Mouse (Mus musculus) liver, postnatal 0 days (tissue): Measurements from ENCODE around the gene Eva1b. TPM values are rescaled to one million over a fixed set of nuclear protein-coding genes. Genes with fewer than 3 reads are reported as not detected.
A peak's percentile ranks its signal among the peaks of the same experiment; 100 is the strongest.

Source experiments
- ATAC-seq: fragments of 200-750 bp; cut with Nextera tagmentation; 2 replicates; pipeline ENCODE4 v1.8.0; 2017; ENCODE audit warnings: mild to moderate bottlenecking, moderate library complexity
- DNase-seq: peaks from one replicate; pipeline ENCODE4 v3.0.0-alpha.2; 2016
- H3K27ac ChIP-seq: fragments of 300-500 bp; sonication (generic); 2 replicates; pipeline ENCODE4 v1.5.1; 2014; ENCODE audit warnings: antibody characterized with exemption, moderate library complexity, mild to moderate bottlenecking, low read depth
- H3K27me3 ChIP-seq: fragments of 300-500 bp; sonication (generic); 2 replicates; pipeline ENCODE4 v1.6.1; 2014; ENCODE audit warnings: low read length, control low read depth, mixed read lengths; ENCODE audit not compliant: insufficient read depth
- H3K36me3 ChIP-seq: fragments of 300-500 bp; sonication (generic); replicated peaks from 2 replicates; pipeline ENCODE4 v1.6.1; 2014; ENCODE audit warnings: mild to moderate bottlenecking, control low read depth, low read length, moderate library complexity, mixed read lengths; ENCODE audit not compliant: insufficient read depth
- H3K4me1 ChIP-seq: fragments of 300-500 bp; sonication (generic); 2 replicates; pipeline ENCODE4 v1.6.1; 2014; ENCODE audit warnings: antibody characterized with exemption, mild to moderate bottlenecking, control low read depth; ENCODE audit not compliant: insufficient read depth
- H3K4me2 ChIP-seq: fragments of 300-500 bp; sonication (generic); 2 replicates; pipeline ENCODE4 v1.6.1; 2014; ENCODE audit warnings: low read depth, mild to moderate bottlenecking, low read length, moderate library complexity, mixed read lengths
- H3K4me3 ChIP-seq: fragments of 300-500 bp; sonication (generic); 2 replicates; pipeline ENCODE4 v1.5.1; 2014; ENCODE audit warnings: low read depth, low read length
- H3K9ac ChIP-seq: fragments of 300-500 bp; sonication (generic); replicated peaks from 2 replicates; pipeline ENCODE4 v1.6.1; 2014; ENCODE audit warnings: mild to moderate bottlenecking, moderate library complexity
- H3K9me3 ChIP-seq: fragments of 300-500 bp; sonication (generic); 2 replicates; pipeline ENCODE4 v1.6.1; 2016; ENCODE audit warnings: mild to moderate bottlenecking, control low read depth, low read length, mixed read lengths
- CTCF ChIP-seq: sonication (generic); IDR thresholded peaks from 2 replicates; pipeline ENCODE4 v1.5.1; 2016; ENCODE audit warnings: antibody characterized with exemption, low read depth
- EP300 ChIP-seq: IDR thresholded peaks from 2 replicates; pipeline ENCODE4 v1.6.1; 2016; ENCODE audit warnings: antibody characterized with exemption, low read depth, mild to moderate bottlenecking
- WGBS: fragments of 180-500 bp; shearing (Covaris S2); extraction: QIAGEN DNeasy Blood & Tissue Kit; methylation state at CpG from one replicate; pipeline ENCODE4 v1.1.7; 2014; ENCODE audit not compliant: insufficient replicate concordance; 5-methylcytosine and 5-hydroxymethylcytosine counted together
- polyA plus RNA-seq: library from polyadenylated mRNA; unstranded; fragments of >200 nt; fragmentation: Nextera tagmentation; extraction: Ambion mirVana; gene quantifications from 2 replicates; pipeline ENCODE4 v1.2.1, GENCODE M21; 2015

Eva1b gene
- polyA plus RNA-seq, 1 experiment from 2014 or later, result 17.7 TPM

GRCm38 (mm10) chr4:126150297-126150948 is 2.9 kb downstream of the Eva1b start:
- 48% methylated on average over 16 of the region's 16 CpGs for WGBS
- peaks cover 12% of the 10 kb centered on the region for H3K27me3 ChIP-seq
- no peak overlapping the region for H3K4me3 ChIP-seq
- ATAC-seq (peak; percentile 26; the same call in 1 of the 2 replicates), DNase-seq (peak; percentile 48)
- H3K36me3 ChIP-seq, result 0 out of 2 replicates have a peak, but pooled peaks cover 3% of the 10 kb centered on the region
- H3K9ac ChIP-seq, result no peak overlapping the region
- 0 out of 2 replicates have a peak overlapping the region, but pooled peaks have one; percentile 11 for H3K27ac ChIP-seq
- peak overlapping the region; percentile 84 for H3K4me2 ChIP-seq
- no peak for TF ChIP-seq CTCF
- no peak for TF ChIP-seq EP300
- H3K4me1 ChIP-seq, result peaks cover 16% of the 10 kb centered on the region
- H3K9me3 ChIP-seq, result no peaks in the 10 kb centered on the region

- TF ChIP-seq CTCF, result no peak
- no peak for TF ChIP-seq EP300
- DNase-seq, result no peak
- H3K27ac ChIP-seq, result no peak overlapping the region
- WGBS, result 74% methylated on average over 6 of the region's 6 CpGs
- H3K27me3 ChIP-seq, result peaks cover 12% of the 10 kb centered on the region
- H3K9me3 ChIP-seq, result no peaks in the 10 kb centered on the region
- peaks cover 21% of the 10 kb centered on the region for H3K4me1 ChIP-seq
- H3K9ac ChIP-seq, result no peak overlapping the region
- no peak overlapping the region for H3K4me3 ChIP-seq
- no peak for ATAC-seq
- peak overlapping the region; percentile 3; the same call in 1 of the 2 replicates for H3K4me2 ChIP-seq
- H3K36me3 ChIP-seq, result 0 out of 2 replicates have a peak, but pooled peaks cover 3% of the 10 kb centered on the region
These were observed 3.4 kb downstream of the Eva1b start for GRCm38 (mm10) chr4:126150949-126151320.

GRCm38 (mm10) chr4:126151701-126152440 is 4.3 kb downstream of the Eva1b start:
- Histone ChIP-seq H3K27me3 (peaks cover 12% of the 10 kb centered on the region), H3K27ac (no peak overlapping the region), H3K36me3 (0 out of 2 replicates have a peak, but pooled peaks cover 3% of the 10 kb centered on the region), H3K4me1 (peaks cover 26% of the 10 kb centered on the region), H3K9ac (no peak overlapping the region), H3K4me2 (no peak overlapping the region), H3K4me3 (no peak overlapping the region), H3K9me3 (no peaks in the 10 kb centered on the region)
- DNase-seq, result no peak
- TF ChIP-seq CTCF, result no peak
- TF ChIP-seq EP300, result no peak
- 80% methylated on average over 16 of the region's 16 CpGs for WGBS
- ATAC-seq, result no peak

- Histone ChIP-seq H3K4me2 (no peak overlapping the region), H3K4me3 (no peak overlapping the region), H3K27me3 (peaks cover 12% of the 10 kb centered on the region), H3K36me3 (0 out of 2 replicates have a peak, but pooled peaks cover 3% of the 10 kb centered on the region), H3K27ac (no peak overlapping the region), H3K9me3 (no peaks in the 10 kb centered on the region), H3K4me1 (peaks cover 26% of the 10 kb centered on the region), H3K9ac (no peak overlapping the region)
- ATAC-seq (no peak), DNase-seq (no peak)
- no peak for TF ChIP-seq CTCF
- TF ChIP-seq EP300, result no peak
- WGBS, result 49% methylated on average over 14 of the region's 14 CpGs
These were observed 5.3 kb downstream of the Eva1b start for GRCm38 (mm10) chr4:126152864-126153263.

- H3K9me3 ChIP-seq, result no peaks in the 10 kb centered on the region
- 18% methylated on average over 4 of the region's 4 CpGs for WGBS
- peaks cover 21% of the 10 kb centered on the region for H3K4me1 ChIP-seq
- DNase-seq, result no peak
- TF ChIP-seq CTCF, result no peak
- TF ChIP-seq EP300, result no peak
- 0 out of 2 replicates have a peak, but pooled peaks cover 3% of the 10 kb centered on the region for H3K36me3 ChIP-seq
- no peak for ATAC-seq
- H3K4me3 ChIP-seq, result no peak overlapping the region
- H3K4me2 ChIP-seq, result no peak overlapping the region
- H3K27ac ChIP-seq, result peak overlapping the region; percentile 76
- H3K27me3 ChIP-seq, result no peaks in the 10 kb centered on the region
- H3K9ac ChIP-seq, result no peak overlapping the region
These were observed 7.6 kb downstream of the Eva1b start for GRCm38 (mm10) chr4:126155183-126155582.

GRCm38 (mm10) chr4:126155869-126156268 is 8.3 kb downstream of the Eva1b start:
- H3K9ac ChIP-seq, result no peak overlapping the region
- H3K27me3 ChIP-seq, result no peaks in the 10 kb centered on the region
- peaks cover 18% of the 10 kb centered on the region for H3K4me1 ChIP-seq
- H3K4me2 ChIP-seq, result no peak overlapping the region
- peak overlapping the region; percentile 76 for H3K27ac ChIP-seq
- no peaks in the 10 kb centered on the region for H3K9me3 ChIP-seq
- ATAC-seq (peak; percentile 75), DNase-seq (no peak)
- no peak overlapping the region for H3K4me3 ChIP-seq
- no peak for TF ChIP-seq EP300
- TF ChIP-seq CTCF, result no peak
- H3K36me3 ChIP-seq, result 0 out of 2 replicates have a peak, but pooled peaks cover 3% of the 10 kb centered on the region
- WGBS, result 39% methylated on average over 2 of the region's 2 CpGs
